Mouse (Mus musculus): ENCODE measurements around the gene Kcnj10. TPM values are rescaled to one million over a fixed set of nuclear protein-coding genes. Genes with fewer than 3 reads are reported as not detected.

Gene Kcnj10
- polyA plus RNA-seq, 1 experiment = 3.9 TPM

DNA sequence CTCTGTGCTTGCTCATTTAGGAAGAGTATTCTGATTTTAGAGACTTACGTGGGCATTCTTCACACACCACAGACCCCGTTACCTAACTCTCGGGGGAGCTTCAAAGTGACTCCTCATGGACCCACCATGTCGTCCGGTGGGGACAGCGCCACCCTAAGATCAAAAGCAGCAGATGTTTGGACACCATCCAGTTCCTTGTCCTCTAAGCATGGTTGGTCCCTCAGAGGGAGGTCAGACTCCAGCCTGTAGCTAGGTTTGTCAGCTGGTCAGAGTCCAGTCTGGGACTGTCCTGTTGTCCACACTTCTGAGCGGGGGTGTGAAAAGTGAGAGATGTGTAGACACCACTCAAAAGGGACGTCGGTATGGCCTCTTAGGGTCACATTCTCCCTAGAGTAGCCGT, 5.7 kb downstream of the Kcnj10 start:
- Histone ChIP-seq H3K27ac (ENCODE audit: control insufficient read depth, insufficient read depth, low read length) (no peak overlapping the region), H3K4me1 (replicated peaks; ENCODE audit: control insufficient read depth, insufficient read depth, low read length) (no peaks in the 10 kb centered on the region), H3K36me3 (ENCODE audit: control insufficient read depth, insufficient read depth, low read length) (no peaks in the 10 kb centered on the region), H3K27me3 (ENCODE audit: control insufficient read depth, insufficient read depth, low read length) (peaks cover 2% of the 10 kb centered on the region; the same call in 1 of the 2 replicates), H3K4me3 (ENCODE audit: control insufficient read depth, insufficient read depth, low read length) (no peak overlapping the region)
- TF ChIP-seq CTCF (IDR thresholded peaks at IDR 0.05; ENCODE audit: borderline replicate concordance, control insufficient read depth, extremely low read depth, insufficient read depth, low read length, poor library complexity) = no peak
- TF ChIP-seq POLR2A (IDR thresholded peaks at IDR 0.05; ENCODE audit: control insufficient read depth, extremely low read depth, insufficient read depth, low read length, poor library complexity) = no peak
- 85% methylated on average over 10 of the region's 10 CpGs for WGBS
- DNase-seq = no peak

DNA sequence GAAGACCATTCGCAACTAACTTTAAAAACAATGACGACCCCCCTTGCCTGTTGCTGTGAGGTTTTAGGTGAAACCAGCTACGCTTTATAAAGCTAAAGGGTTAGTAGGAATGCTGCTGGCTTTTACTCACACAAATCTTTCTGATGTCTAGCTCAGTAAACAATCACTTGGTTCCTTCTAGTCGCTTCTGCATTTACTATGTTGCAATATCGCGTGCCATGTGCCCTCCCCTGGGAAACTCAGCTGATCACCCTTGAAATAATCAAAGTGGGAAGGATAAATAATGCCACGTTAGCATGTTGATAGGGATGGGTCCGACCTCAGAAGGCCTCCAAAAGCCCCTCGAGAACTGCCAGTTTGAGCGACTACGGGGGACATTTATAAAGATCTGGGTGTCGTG, 6.4 kb downstream of the Kcnj10 start:
- H3K36me3 ChIP-seq (ENCODE audit: control insufficient read depth, insufficient read depth, low read length) = no peaks in the 10 kb centered on the region
- H3K4me1 ChIP-seq (replicated peaks; ENCODE audit: control insufficient read depth, insufficient read depth, low read length) = no peaks in the 10 kb centered on the region
- DNase-seq = no peak
- no peak overlapping the region for H3K4me3 ChIP-seq (ENCODE audit: control insufficient read depth, insufficient read depth, low read length)
- no peak overlapping the region for H3K27ac ChIP-seq (ENCODE audit: control insufficient read depth, insufficient read depth, low read length)
- no peaks in the 10 kb centered on the region for H3K27me3 ChIP-seq (ENCODE audit: control insufficient read depth, insufficient read depth, low read length)
- no peak for TF ChIP-seq POLR2A (IDR thresholded peaks at IDR 0.05; ENCODE audit: control insufficient read depth, extremely low read depth, insufficient read depth, low read length, poor library complexity)
- no peak for TF ChIP-seq CTCF (IDR thresholded peaks at IDR 0.05; ENCODE audit: borderline replicate concordance, control insufficient read depth, extremely low read depth, insufficient read depth, low read length, poor library complexity)
- 92% methylated on average over 12 of the region's 12 CpGs for WGBS

DNA sequence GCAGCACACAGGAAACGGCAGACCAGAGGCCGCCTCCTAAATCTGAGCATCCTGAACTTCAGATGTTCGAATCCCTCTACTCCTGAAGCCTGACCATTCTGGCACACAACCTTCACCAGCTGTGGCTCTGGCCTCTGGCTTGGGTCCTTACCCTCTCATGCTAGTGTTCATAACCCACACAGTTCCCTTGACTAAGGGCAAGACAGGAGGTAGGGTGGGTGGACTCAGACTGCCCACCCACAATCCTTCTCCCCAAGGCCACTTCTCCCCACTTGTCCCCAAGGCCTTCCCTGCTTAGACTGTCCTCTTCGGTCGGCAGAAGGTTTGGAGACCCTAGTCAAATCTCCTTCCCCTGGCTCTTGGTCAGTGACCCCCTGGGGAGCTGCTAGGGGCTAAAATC, 8.5 kb downstream of the Kcnj10 start:
- WGBS = 92% methylated on average over 5 of the region's 5 CpGs
- no peaks in the 10 kb centered on the region for H3K27me3 ChIP-seq (ENCODE audit: control insufficient read depth, insufficient read depth, low read length)
- TF ChIP-seq CTCF (IDR thresholded peaks at IDR 0.05; ENCODE audit: borderline replicate concordance, control insufficient read depth, extremely low read depth, insufficient read depth, low read length, poor library complexity) = no peak
- no peak for TF ChIP-seq POLR2A (IDR thresholded peaks at IDR 0.05; ENCODE audit: control insufficient read depth, extremely low read depth, insufficient read depth, low read length, poor library complexity)
- H3K27ac ChIP-seq (ENCODE audit: control insufficient read depth, insufficient read depth, low read length) = no peak overlapping the region
- no peaks in the 10 kb centered on the region for H3K36me3 ChIP-seq (ENCODE audit: control insufficient read depth, insufficient read depth, low read length)
- no peak overlapping the region for H3K4me3 ChIP-seq (ENCODE audit: control insufficient read depth, insufficient read depth, low read length)
- no peaks in the 10 kb centered on the region for H3K4me1 ChIP-seq (replicated peaks; ENCODE audit: control insufficient read depth, insufficient read depth, low read length)
- DNase-seq = no peak

DNA sequence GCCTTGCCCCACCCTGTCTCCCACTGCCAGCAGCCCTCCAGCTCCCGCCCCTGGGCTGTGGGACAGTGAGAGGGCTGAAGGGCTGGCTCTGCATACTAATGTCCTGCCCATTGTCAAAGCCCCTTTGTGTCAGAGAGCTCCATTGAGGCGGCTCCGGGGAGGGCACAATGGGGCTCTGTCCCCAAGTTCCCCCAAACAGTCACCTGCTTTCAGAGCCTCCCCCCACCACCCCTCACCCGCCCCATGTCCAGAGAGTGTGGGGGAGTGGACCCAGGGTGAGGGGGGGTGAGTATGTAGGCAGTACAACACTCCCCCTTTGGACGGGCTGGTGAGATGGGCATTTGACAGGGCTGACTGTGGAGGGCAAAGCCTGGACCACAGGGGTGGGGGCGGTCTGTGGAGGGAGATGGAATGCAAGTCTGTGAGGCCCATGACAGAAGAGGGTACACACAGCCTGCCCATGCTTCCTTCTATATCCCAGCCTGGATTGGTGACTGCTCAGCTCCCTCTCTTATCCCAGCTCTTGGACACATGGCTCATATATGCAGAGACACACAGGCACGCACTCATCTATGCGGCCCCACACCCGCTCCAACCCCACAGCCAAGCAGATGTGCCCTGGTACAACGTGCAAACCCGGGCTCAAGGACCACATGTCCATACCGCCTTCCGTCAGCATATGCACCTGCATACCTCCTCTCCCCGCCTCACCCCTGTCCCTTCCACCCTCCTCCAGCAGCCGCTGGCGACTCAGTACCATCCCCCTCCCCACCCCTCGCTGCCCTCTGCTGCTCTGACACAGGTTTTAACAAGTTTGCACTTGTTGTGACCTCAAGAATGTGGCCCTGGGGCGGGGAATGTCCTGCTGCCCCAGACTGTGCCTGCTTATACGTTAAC, 9.2 kb downstream of the Kcnj10 start:
- H3K27ac ChIP-seq (ENCODE audit: control insufficient read depth, insufficient read depth, low read length) = no peak overlapping the region
- no peak for DNase-seq
- no peak for TF ChIP-seq CTCF (IDR thresholded peaks at IDR 0.05; ENCODE audit: borderline replicate concordance, control insufficient read depth, extremely low read depth, insufficient read depth, low read length, poor library complexity)
- TF ChIP-seq POLR2A (IDR thresholded peaks at IDR 0.05; ENCODE audit: control insufficient read depth, extremely low read depth, insufficient read depth, low read length, poor library complexity) = no peak
- no peak overlapping the region for H3K4me3 ChIP-seq (ENCODE audit: control insufficient read depth, insufficient read depth, low read length)
- H3K27me3 ChIP-seq (ENCODE audit: control insufficient read depth, insufficient read depth, low read length) = no peaks in the 10 kb centered on the region
- H3K36me3 ChIP-seq (ENCODE audit: control insufficient read depth, insufficient read depth, low read length) = no peaks in the 10 kb centered on the region
- WGBS = 40% methylated on average over 19 of the region's 19 CpGs
- H3K4me1 ChIP-seq (replicated peaks; ENCODE audit: control insufficient read depth, insufficient read depth, low read length) = no peaks in the 10 kb centered on the region

DNA sequence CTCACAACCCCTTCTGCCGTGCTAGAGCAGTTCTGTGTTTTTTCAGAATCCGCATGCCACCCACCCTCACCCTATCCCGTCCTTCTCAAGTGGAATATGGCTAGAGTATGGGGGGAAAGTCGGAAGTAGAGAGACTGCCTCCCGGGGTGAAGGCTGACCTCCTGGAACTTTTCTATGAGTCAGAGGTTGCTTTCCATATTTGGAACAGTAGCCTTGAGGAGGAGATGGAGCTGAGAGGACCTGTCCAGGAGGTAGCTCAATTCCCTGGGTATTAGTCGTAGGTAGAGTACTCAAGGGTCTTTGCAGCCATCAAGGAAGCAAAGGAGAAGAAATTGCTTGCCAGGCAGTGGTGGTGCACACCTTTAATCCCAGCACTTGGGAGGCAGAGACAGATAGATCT, 11.0 kb downstream of the Kcnj10 start:
- no peak for DNase-seq
- no peak for TF ChIP-seq CTCF (IDR thresholded peaks at IDR 0.05; ENCODE audit: borderline replicate concordance, control insufficient read depth, extremely low read depth, insufficient read depth, low read length, poor library complexity)
- no peak for TF ChIP-seq POLR2A (IDR thresholded peaks at IDR 0.05; ENCODE audit: control insufficient read depth, extremely low read depth, insufficient read depth, low read length, poor library complexity)
- WGBS = 76% methylated on average over 6 of the region's 6 CpGs
- Histone ChIP-seq H3K27me3 (ENCODE audit: control insufficient read depth, insufficient read depth, low read length) (no peaks in the 10 kb centered on the region), H3K4me1 (replicated peaks; ENCODE audit: control insufficient read depth, insufficient read depth, low read length) (no peaks in the 10 kb centered on the region), H3K27ac (ENCODE audit: control insufficient read depth, insufficient read depth, low read length) (no peak overlapping the region), H3K4me3 (ENCODE audit: control insufficient read depth, insufficient read depth, low read length) (no peak overlapping the region), H3K36me3 (ENCODE audit: control insufficient read depth, insufficient read depth, low read length) (no peaks in the 10 kb centered on the region)

DNA sequence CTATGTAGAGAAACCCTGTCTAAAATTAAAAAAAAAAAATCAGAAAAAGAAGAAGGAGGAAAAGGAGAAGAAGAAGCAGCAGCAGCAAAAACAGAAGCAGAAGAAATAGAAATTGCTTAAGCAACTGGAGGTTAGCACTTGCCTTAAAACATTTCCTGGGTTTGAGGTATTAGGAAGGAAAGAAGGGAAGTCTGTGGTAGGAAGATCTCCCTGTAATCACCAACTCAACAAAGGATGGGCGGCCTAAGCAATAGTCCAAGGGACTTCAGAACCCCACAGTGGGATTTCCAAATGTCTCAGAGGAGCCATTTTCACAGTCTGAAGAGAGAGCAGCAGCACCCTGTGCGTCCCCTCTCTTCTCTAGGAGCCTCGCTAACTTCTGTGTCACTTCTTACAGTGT, 11.4 kb downstream of the Kcnj10 start:
- Histone ChIP-seq H3K36me3 (ENCODE audit: control insufficient read depth, insufficient read depth, low read length) (no peaks in the 10 kb centered on the region), H3K4me3 (ENCODE audit: control insufficient read depth, insufficient read depth, low read length) (no peak overlapping the region), H3K27me3 (ENCODE audit: control insufficient read depth, insufficient read depth, low read length) (no peaks in the 10 kb centered on the region), H3K4me1 (replicated peaks; ENCODE audit: control insufficient read depth, insufficient read depth, low read length) (no peaks in the 10 kb centered on the region), H3K27ac (ENCODE audit: control insufficient read depth, insufficient read depth, low read length) (no peak overlapping the region)
- WGBS = 54% methylated on average over 3 of the region's 3 CpGs
- DNase-seq = no peak
- TF ChIP-seq CTCF (IDR thresholded peaks at IDR 0.05; ENCODE audit: borderline replicate concordance, control insufficient read depth, extremely low read depth, insufficient read depth, low read length, poor library complexity) = no peak
